Mouse (Mus musculus): ENCODE results near the gene Plpp3. TPM values are rescaled to one million over a fixed set of nuclear protein-coding genes. Genes with fewer than 3 reads are reported as not detected.
A peak's percentile ranks its signal among the peaks of the same experiment; 100 is the strongest.

Plpp3 gene
- polyA plus RNA-seq, 1 experiment from 2014 or later, result 48.6 TPM

GRCm38 (mm10) chr4:105181014-105181658, 24.0 kb downstream of the Plpp3 start:
- DNase-seq (ENCODE audit: low spot score) (peak; percentile 97), ATAC-seq (peak; percentile 92)
- 0 out of 2 replicates have a peak, but pooled peaks cover 5% of the 10 kb centered on the region for H3K36me3 ChIP-seq (ENCODE audit: control insufficient read depth, insufficient read depth, low read length)
- H3K27me3 ChIP-seq (replicated peaks; ENCODE audit: control insufficient read depth, insufficient read depth, low read length), result no peaks in the 10 kb centered on the region
- peak overlapping the region; percentile 40 for H3K4me2 ChIP-seq (ENCODE audit: low read length)
- peaks cover 58% of the 10 kb centered on the region for H3K4me1 ChIP-seq (ENCODE audit: control insufficient read depth, insufficient read depth, low read length)
- H3K4me3 ChIP-seq (ENCODE audit: low read depth, low read length), result no peak overlapping the region
- no peaks in the 10 kb centered on the region for H3K9me3 ChIP-seq (replicated peaks; ENCODE audit: control insufficient read depth, low read length)
- 4% methylated on average over 16 of the region's 16 CpGs for WGBS
- peak overlapping the region; percentile 35; the same call in 1 of the 2 replicates for H3K9ac ChIP-seq (ENCODE audit: low read length)
- H3K27ac ChIP-seq (ENCODE audit: low read depth, low read length), result peak overlapping the region; percentile 95

- peak; percentile 12 for ATAC-seq
- Histone ChIP-seq H3K27ac (ENCODE audit: low read depth, low read length) (peak overlapping the region; percentile 95), H3K4me2 (ENCODE audit: low read length) (peak overlapping the region; percentile 40), H3K36me3 (ENCODE audit: control insufficient read depth, insufficient read depth, low read length) (0 out of 2 replicates have a peak, but pooled peaks cover 1% of the 10 kb centered on the region), H3K9me3 (replicated peaks; ENCODE audit: control insufficient read depth, low read length) (no peaks in the 10 kb centered on the region), H3K9ac (ENCODE audit: low read length) (peak overlapping the region; percentile 35; the same call in 1 of the 2 replicates), H3K4me1 (ENCODE audit: control insufficient read depth, insufficient read depth, low read length) (peaks cover 52% of the 10 kb centered on the region), H3K4me3 (ENCODE audit: low read depth, low read length) (no peak overlapping the region), H3K27me3 (replicated peaks; ENCODE audit: control insufficient read depth, insufficient read depth, low read length) (no peaks in the 10 kb centered on the region)
- 5% methylated on average over 3 of the region's 3 CpGs for WGBS
- DNase-seq (ENCODE audit: low spot score), result peak; percentile 46
These were observed 24.6 kb downstream of the Plpp3 start for GRCm38 (mm10) chr4:105181659-105182167.

GRCm38 (mm10) chr4:105182249-105182648, 25.1 kb downstream of the Plpp3 start:
- 16% methylated on average over 5 of the region's 5 CpGs for WGBS
- Histone ChIP-seq H3K9me3 (replicated peaks; ENCODE audit: control insufficient read depth, low read length) (no peaks in the 10 kb centered on the region), H3K36me3 (ENCODE audit: control insufficient read depth, insufficient read depth, low read length) (no peaks in the 10 kb centered on the region), H3K27ac (ENCODE audit: low read depth, low read length) (peak overlapping the region; percentile 95), H3K4me2 (ENCODE audit: low read length) (no peak overlapping the region; the same call in 1 of the 2 replicates), H3K27me3 (replicated peaks; ENCODE audit: control insufficient read depth, insufficient read depth, low read length) (no peaks in the 10 kb centered on the region), H3K9ac (ENCODE audit: low read length) (no peak overlapping the region), H3K4me3 (ENCODE audit: low read depth, low read length) (no peak overlapping the region), H3K4me1 (ENCODE audit: control insufficient read depth, insufficient read depth, low read length) (peaks cover 52% of the 10 kb centered on the region)
- ATAC-seq, result no peak
- DNase-seq (ENCODE audit: low spot score), result peak; percentile 56

GRCm38 (mm10) chr4:105184490-105184889, 27.3 kb downstream of the Plpp3 start:
- peak overlapping the region; percentile 16; the same call in 1 of the 2 replicates for H3K27ac ChIP-seq (ENCODE audit: low read depth, low read length)
- H3K4me2 ChIP-seq (ENCODE audit: low read length), result no peak overlapping the region
- H3K4me1 ChIP-seq (ENCODE audit: control insufficient read depth, insufficient read depth, low read length), result peaks cover 32% of the 10 kb centered on the region
- H3K27me3 ChIP-seq (replicated peaks; ENCODE audit: control insufficient read depth, insufficient read depth, low read length), result no peaks in the 10 kb centered on the region
- ATAC-seq (no peak), DNase-seq (ENCODE audit: low spot score) (peak; percentile 20)
- H3K36me3 ChIP-seq (ENCODE audit: control insufficient read depth, insufficient read depth, low read length), result no peaks in the 10 kb centered on the region
- no peaks in the 10 kb centered on the region for H3K9me3 ChIP-seq (replicated peaks; ENCODE audit: control insufficient read depth, low read length)
- 52% methylated on average over 4 of the region's 4 CpGs for WGBS
- no peak overlapping the region for H3K9ac ChIP-seq (ENCODE audit: low read length)
- no peak overlapping the region for H3K4me3 ChIP-seq (ENCODE audit: low read depth, low read length)

GRCm38 (mm10) chr4:105184924-105185323, 27.8 kb downstream of the Plpp3 start:
- H3K4me3 ChIP-seq (ENCODE audit: low read depth, low read length), result no peak overlapping the region
- DNase-seq (ENCODE audit: low spot score) (no peak), ATAC-seq (no peak)
- peaks cover 32% of the 10 kb centered on the region for H3K4me1 ChIP-seq (ENCODE audit: control insufficient read depth, insufficient read depth, low read length)
- H3K9ac ChIP-seq (ENCODE audit: low read length), result no peak overlapping the region
- H3K27ac ChIP-seq (ENCODE audit: low read depth, low read length), result peak overlapping the region; percentile 16; the same call in 1 of the 2 replicates
- H3K4me2 ChIP-seq (ENCODE audit: low read length), result no peak overlapping the region
- no peaks in the 10 kb centered on the region for H3K27me3 ChIP-seq (replicated peaks; ENCODE audit: control insufficient read depth, insufficient read depth, low read length)
- WGBS, result 92% methylated on average over 6 of the region's 6 CpGs
- H3K9me3 ChIP-seq (replicated peaks; ENCODE audit: control insufficient read depth, low read length), result no peaks in the 10 kb centered on the region
- no peaks in the 10 kb centered on the region for H3K36me3 ChIP-seq (ENCODE audit: control insufficient read depth, insufficient read depth, low read length)

GRCm38 (mm10) chr4:105186654-105187053, 29.5 kb downstream of the Plpp3 start:
- Histone ChIP-seq H3K27me3 (replicated peaks; ENCODE audit: control insufficient read depth, insufficient read depth, low read length) (no peaks in the 10 kb centered on the region), H3K36me3 (ENCODE audit: control insufficient read depth, insufficient read depth, low read length) (no peaks in the 10 kb centered on the region), H3K27ac (ENCODE audit: low read depth, low read length) (no peak overlapping the region), H3K4me3 (ENCODE audit: low read depth, low read length) (no peak overlapping the region), H3K9me3 (replicated peaks; ENCODE audit: control insufficient read depth, low read length) (no peaks in the 10 kb centered on the region), H3K4me2 (ENCODE audit: low read length) (no peak overlapping the region), H3K4me1 (ENCODE audit: control insufficient read depth, insufficient read depth, low read length) (peaks cover 35% of the 10 kb centered on the region), H3K9ac (ENCODE audit: low read length) (no peak overlapping the region)
- ATAC-seq, result no peak
- DNase-seq (ENCODE audit: low spot score), result no peak
- WGBS, result 85% methylated on average over 10 of the region's 10 CpGs

GRCm38 (mm10) chr4:105187873-105188272, 30.7 kb downstream of the Plpp3 start:
- ATAC-seq (no peak), DNase-seq (ENCODE audit: low spot score) (no peak)
- 86% methylated on average over 7 of the region's 7 CpGs for WGBS
- Histone ChIP-seq H3K36me3 (ENCODE audit: control insufficient read depth, insufficient read depth, low read length) (no peaks in the 10 kb centered on the region), H3K27ac (ENCODE audit: low read depth, low read length) (no peak overlapping the region), H3K4me3 (ENCODE audit: low read depth, low read length) (no peak overlapping the region), H3K4me2 (ENCODE audit: low read length) (no peak overlapping the region), H3K4me1 (ENCODE audit: control insufficient read depth, insufficient read depth, low read length) (peaks cover 30% of the 10 kb centered on the region), H3K27me3 (replicated peaks; ENCODE audit: control insufficient read depth, insufficient read depth, low read length) (no peaks in the 10 kb centered on the region), H3K9me3 (replicated peaks; ENCODE audit: control insufficient read depth, low read length) (no peaks in the 10 kb centered on the region), H3K9ac (ENCODE audit: low read length) (no peak overlapping the region)

- no peaks in the 10 kb centered on the region for H3K9me3 ChIP-seq (replicated peaks; ENCODE audit: control insufficient read depth, low read length)
- H3K4me3 ChIP-seq (ENCODE audit: low read depth, low read length), result no peak overlapping the region
- no peaks in the 10 kb centered on the region for H3K27me3 ChIP-seq (replicated peaks; ENCODE audit: control insufficient read depth, insufficient read depth, low read length)
- H3K4me1 ChIP-seq (ENCODE audit: control insufficient read depth, insufficient read depth, low read length), result peaks cover 28% of the 10 kb centered on the region
- no peaks in the 10 kb centered on the region for H3K36me3 ChIP-seq (ENCODE audit: control insufficient read depth, insufficient read depth, low read length)
- H3K9ac ChIP-seq (ENCODE audit: low read length), result no peak overlapping the region
- WGBS, result 75% methylated on average over 7 of the region's 7 CpGs
- no peak for DNase-seq (ENCODE audit: low spot score)
- no peak overlapping the region for H3K4me2 ChIP-seq (ENCODE audit: low read length)
- no peak for ATAC-seq
- H3K27ac ChIP-seq (ENCODE audit: low read depth, low read length), result no peak overlapping the region
These were observed 31.7 kb downstream of the Plpp3 start for GRCm38 (mm10) chr4:105188801-105189200.

- no peak for DNase-seq (ENCODE audit: low spot score)
- 53% methylated on average over 4 of the region's 4 CpGs for WGBS
- Histone ChIP-seq H3K27me3 (replicated peaks; ENCODE audit: control insufficient read depth, insufficient read depth, low read length) (no peaks in the 10 kb centered on the region), H3K4me2 (ENCODE audit: low read length) (no peak overlapping the region), H3K9ac (ENCODE audit: low read length) (no peak overlapping the region), H3K4me3 (ENCODE audit: low read depth, low read length) (no peak overlapping the region), H3K4me1 (ENCODE audit: control insufficient read depth, insufficient read depth, low read length) (peaks cover 23% of the 10 kb centered on the region), H3K36me3 (ENCODE audit: control insufficient read depth, insufficient read depth, low read length) (peaks cover 13% of the 10 kb centered on the region; the same call in 1 of the 2 replicates), H3K27ac (ENCODE audit: low read depth, low read length) (no peak overlapping the region), H3K9me3 (replicated peaks; ENCODE audit: control insufficient read depth, low read length) (no peaks in the 10 kb centered on the region)
- 0 out of 2 replicates have a peak, but pooled peaks have one; percentile 18 for ATAC-seq
These were observed 33.7 kb downstream of the Plpp3 start for GRCm38 (mm10) chr4:105190826-105191225.
